Mouse (Mus musculus) MEL (cell line): Measurements from ENCODE around the gene Igf1r. TPM values are rescaled to one million over a fixed set of nuclear protein-coding genes. Genes with fewer than 3 reads are reported as not detected.

Experiments
- DNase-seq: peaks from one replicate; pipeline ENCODE4 v3.0.0; 2011; ENCODE audit warnings: low read depth, low spot score
- H3K27ac ChIP-seq: 2 replicates; pipeline ENCODE4 v1.5.1; 2012; ENCODE audit warnings: low read depth, mild to moderate bottlenecking, control low read depth, low read length, moderate library complexity; ENCODE audit not compliant: control insufficient read depth
- H3K27me3 ChIP-seq, 2 experiments: fragments of 150-350 bp in 1 of 2; sonication (generic) in 1 of 2; 2 replicates each; pipeline ENCODE4 v1.6.1; 2012; ENCODE audit warnings: low read length in 2 of 2, mild to moderate bottlenecking in 2 of 2, improper control_type of control experiment in 1 of 2, moderate library complexity in 1 of 2; ENCODE audit not compliant: insufficient read depth in 2 of 2, control insufficient read depth in 1 of 2
- H3K36me3 ChIP-seq, 2 experiments: 2 replicates each; pipeline ENCODE4 v1.6.1; 2012 to 2014; ENCODE audit warnings: low read length in 2 of 2, improper control_type of control experiment in 1 of 2, inconsistent platforms in 1 of 2, mild to moderate bottlenecking in 1 of 2; ENCODE audit not compliant: insufficient read depth in 2 of 2, control insufficient read depth in 1 of 2
- H3K4me1 ChIP-seq, 2 experiments: fragments of 150-350 bp in 1 of 2; sonication (generic) in 1 of 2; 2 replicates each; pipeline ENCODE4 v1.6.1; 2012; ENCODE audit warnings: low read length in 2 of 2, improper control_type of control experiment in 1 of 2, mild to moderate bottlenecking in 1 of 2; ENCODE audit not compliant: insufficient read depth in 2 of 2, control insufficient read depth in 1 of 2
- H3K4me3 ChIP-seq, 2 experiments: fragments of 150-350 bp in 1 of 2; sonication (generic) in 1 of 2; 2 replicates each; pipeline ENCODE4 v1.5.1; 2012; ENCODE audit warnings: low read depth in 2 of 2, low read length in 2 of 2, mild to moderate bottlenecking in 2 of 2, moderate library complexity in 2 of 2, control low read depth in 1 of 2, improper control_type of control experiment in 1 of 2; ENCODE audit not compliant: control insufficient read depth in 1 of 2, insufficient read depth in 1 of 2
- H3K79me2 ChIP-seq: 2 replicates; pipeline ENCODE4 v1.6.1; 2012; ENCODE audit warnings: mild to moderate bottlenecking, low read length, moderate library complexity; ENCODE audit not compliant: control insufficient read depth, poor library complexity, insufficient read depth
- H3K9ac ChIP-seq: 2 replicates; pipeline ENCODE4 v1.6.1; 2012; ENCODE audit warnings: low read depth, mild to moderate bottlenecking, control low read depth, low read length, moderate library complexity; ENCODE audit not compliant: control insufficient read depth, poor library complexity, severe bottlenecking
- H3K9me3 ChIP-seq: fragments of 150-350 bp; sonication (generic); replicated peaks from 2 replicates; pipeline ENCODE4 v1.6.1; 2012; ENCODE audit warnings: mild to moderate bottlenecking, low read length, improper control_type of control experiment, moderate library complexity; ENCODE audit not compliant: insufficient read depth
- BHLHE40 ChIP-seq: IDR thresholded peaks from 2 replicates; pipeline ENCODE4 v1.6.1; 2012; ENCODE audit warnings: low read depth, mild to moderate bottlenecking, inconsistent platforms, low read length, improper control_type of control experiment, borderline replicate concordance
- CHD2 ChIP-seq: IDR thresholded peaks from 2 replicates; pipeline ENCODE4 v1.6.1; 2011; ENCODE audit warnings: low read length, improper control_type of control experiment
- CTCF ChIP-seq, 3 experiments: IDR thresholded peaks in 2 of 3; conservative IDR thresholded peaks in 1 of 3; 2 replicates each; pipeline ENCODE4 v1.5.1; 2011 to 2012; ENCODE audit warnings: low read length in 3 of 3, low read depth in 2 of 3, mild to moderate bottlenecking in 2 of 3, improper control_type of control experiment in 1 of 3, inconsistent platforms in 1 of 3, mixed read lengths in 1 of 3, moderate library complexity in 1 of 3; ENCODE audit not compliant: control insufficient read depth in 1 of 3, insufficient read depth in 1 of 3, poor library complexity in 1 of 3, severe bottlenecking in 1 of 3
- EP300 ChIP-seq, 2 experiments: IDR thresholded peaks; 2 replicates each; pipeline ENCODE4 v1.6.1; 2011; ENCODE audit warnings: improper control_type of control experiment in 2 of 2, low read length in 2 of 2, low read depth in 1 of 2, mild to moderate bottlenecking in 1 of 2
- ETS1 ChIP-seq: IDR thresholded peaks from 2 replicates; pipeline ENCODE4 v1.6.1; 2012; ENCODE audit warnings: low read depth, mild to moderate bottlenecking, inconsistent platforms, low read length, improper control_type of control experiment, moderate library complexity
- JUND ChIP-seq: IDR thresholded peaks from 2 replicates; pipeline ENCODE4 v1.6.1; 2011; ENCODE audit warnings: low read depth, mild to moderate bottlenecking, improper control_type of control experiment, low read length
- KAT2A ChIP-seq: conservative IDR thresholded peaks from 2 replicates; pipeline ENCODE4 v1.6.1; 2012; ENCODE audit warnings: low read depth, low read length, improper control_type of control experiment, inconsistent platforms
- MAX ChIP-seq: IDR thresholded peaks from 2 replicates; pipeline ENCODE4 v1.6.1; 2011; ENCODE audit warnings: low read length, improper control_type of control experiment
- MAZ ChIP-seq: IDR thresholded peaks from 2 replicates; pipeline ENCODE4 v1.6.1; 2012; ENCODE audit warnings: low read depth, mild to moderate bottlenecking, inconsistent platforms, low read length, improper control_type of control experiment
- MEF2A ChIP-seq: IDR thresholded peaks from 2 replicates; pipeline ENCODE4 v1.6.1; 2014; ENCODE audit warnings: low read depth, mild to moderate bottlenecking, inconsistent platforms, low read length, improper control_type of control experiment; ENCODE audit not compliant: poor library complexity, insufficient replicate concordance, severe bottlenecking; ENCODE audit errors: extremely low read depth
- POLR2AphosphoS2 ChIP-seq: IDR thresholded peaks from 2 replicates; pipeline ENCODE4 v1.6.1; 2011; ENCODE audit warnings: low read length, improper control_type of control experiment
- TAL1 ChIP-seq: IDR thresholded peaks from 2 replicates; pipeline ENCODE4 v1.6.1; 2012; ENCODE audit warnings: mild to moderate bottlenecking, inconsistent platforms, low read length, moderate library complexity, mixed read lengths
- TBP ChIP-seq: IDR thresholded peaks from 2 replicates; pipeline ENCODE4 v1.8.0; 2011; ENCODE audit warnings: low read depth, low read length, improper control_type of control experiment
- TCF12 ChIP-seq: IDR thresholded peaks from 2 replicates; pipeline ENCODE4 v1.6.1; 2014; ENCODE audit warnings: low read depth, mild to moderate bottlenecking, inconsistent platforms, low read length, improper control_type of control experiment, moderate library complexity
- UBTF ChIP-seq: IDR thresholded peaks from 2 replicates; pipeline ENCODE4 v1.6.1; 2012; ENCODE audit warnings: low read depth, mild to moderate bottlenecking, inconsistent platforms, low read length, improper control_type of control experiment, moderate library complexity, borderline replicate concordance; ENCODE audit not compliant: insufficient read depth
- USF1 ChIP-seq: IDR thresholded peaks from 2 replicates; pipeline ENCODE4 v1.6.1; 2014; ENCODE audit warnings: low read depth, mild to moderate bottlenecking, inconsistent platforms, low read length, improper control_type of control experiment, moderate library complexity
- ZKSCAN1 ChIP-seq: IDR thresholded peaks from 2 replicates; pipeline ENCODE4 v1.6.1; 2012; ENCODE audit warnings: low read depth, mild to moderate bottlenecking, inconsistent platforms, low read length, improper control_type of control experiment, moderate library complexity
- ZMIZ1 ChIP-seq: IDR thresholded peaks from 2 replicates; pipeline ENCODE4 v1.6.1; 2012; ENCODE audit warnings: low read depth, mild to moderate bottlenecking, inconsistent platforms, low read length, improper control_type of control experiment, moderate library complexity
- polyA plus RNA-seq, 2 experiments: library from polyadenylated mRNA; stranded (reverse) in 1 of 2; unstranded in 1 of 2; fragments of >175 nt in 1 of 2; fragments of >200 nt in 1 of 2; gene quantifications; 2 replicates each; pipeline versions ENCODE4 v1.2.1 to v1.2.4; 2012; ENCODE audit warnings: low replicate concordance in 2 of 2, low read depth in 1 of 2; ENCODE audit not compliant: insufficient read length in 2 of 2, insufficient read depth in 1 of 2, missing spikeins in 1 of 2
- total RNA-seq: library from RNA; depleted of rRNA; stranded (reverse); fragments of 300-350 nt; gene quantifications from 2 replicates; pipeline ENCODE4 v1.2.3, GENCODE M21; 2012

The Igf1r gene
- total and polyA plus RNA-seq, 3 experiments = 11.8 to 11.9 TPM; not detected in 1

DNA sequence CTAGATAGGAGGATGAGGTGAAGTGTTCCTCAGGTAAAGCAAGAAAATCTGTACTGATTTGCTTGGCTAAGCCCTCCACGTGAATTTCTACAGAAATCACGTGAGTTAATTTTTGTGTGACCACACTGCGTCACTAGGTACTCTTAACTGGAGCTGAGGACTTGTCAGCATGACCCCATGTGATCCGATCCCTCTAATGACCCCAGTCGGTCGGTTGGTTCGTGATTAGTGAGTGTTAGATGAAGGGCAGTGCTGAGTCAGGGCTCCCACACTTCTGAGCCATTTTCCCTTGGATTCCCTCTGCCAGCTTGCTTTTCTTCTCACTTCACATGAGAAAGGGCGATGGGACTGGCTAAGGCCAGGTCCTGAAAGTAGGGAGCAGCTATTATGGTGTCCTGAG is 86.2 kb downstream of the Igf1r start:
- Histone ChIP-seq H3K36me3 (peaks cover 0 to 3% of the 10 kb centered on the region in 2 experiments; a peak in 1 of 4 replicates), H3K4me1 (no peaks in the 10 kb centered on the region), H3K9ac (no peak overlapping the region), H3K9me3 (no peaks in the 10 kb centered on the region), H3K4me3 (no peak overlapping the region), H3K27me3 (no peaks in the 10 kb centered on the region), H3K27ac (no peak overlapping the region), H3K79me2 (no peaks in the 10 kb centered on the region)
- DNase-seq = no peak
- TF ChIP-seq EP300 (IDR thresholded peaks at IDR 0.05; ENCODE audit: low read depth in 1 of 2, low read length in 2 of 2) (no peak), KAT2A (no peak), POLR2AphosphoS2 (no peak), CTCF (IDR thresholded peaks at IDR 0.05 in 2 of 3, conservative IDR thresholded peaks at IDR 0.05 in 1 of 3; ENCODE audit: control insufficient read depth in 1 of 3, insufficient read depth in 1 of 3, low read depth in 2 of 3, low read length in 3 of 3, poor library complexity in 1 of 3, severe bottlenecking in 1 of 3) (no peak), TCF12 (no peak)

DNA sequence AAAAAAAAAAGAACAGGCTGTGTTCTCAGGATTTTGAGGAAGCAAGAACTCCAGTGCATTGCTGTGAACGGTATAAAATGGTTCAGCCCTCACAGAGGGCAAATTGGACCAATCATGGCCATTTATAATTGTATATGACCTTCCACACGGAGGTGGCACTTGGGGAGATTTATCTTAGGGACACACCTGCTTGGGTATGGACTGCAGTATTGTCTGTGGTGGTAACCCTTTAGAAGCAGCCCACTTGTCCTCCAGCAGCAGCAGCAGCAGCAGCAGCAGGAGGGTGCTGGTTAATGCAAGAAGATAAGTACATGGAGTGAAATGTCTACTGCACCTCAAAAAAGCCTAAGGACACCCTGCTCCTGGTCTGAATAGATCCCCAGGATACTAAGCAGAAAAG is 86.9 kb downstream of the Igf1r start:
- no peak for DNase-seq
- H3K4me1 ChIP-seq = no peaks in the 10 kb centered on the region
- no peaks in the 10 kb centered on the region for H3K9me3 ChIP-seq
- H3K27me3 ChIP-seq = no peaks in the 10 kb centered on the region
- no peak for TF ChIP-seq UBTF
- no peak for TF ChIP-seq ETS1
- TF ChIP-seq TBP = no peak
- TF ChIP-seq MAX = no peak
- no peak for TF ChIP-seq BHLHE40
- no peak for TF ChIP-seq MEF2A
- no peak for TF ChIP-seq MAZ
- TF ChIP-seq CHD2 = no peak
- TF ChIP-seq JUND = no peak
- TF ChIP-seq ZMIZ1 = no peak
- TF ChIP-seq USF1 = no peak
- TF ChIP-seq TAL1 = no peak
- no peak for TF ChIP-seq ZKSCAN1
- H3K36me3 ChIP-seq = peaks cover 0 to 3% of the 10 kb centered on the region in 2 experiments; a peak in 1 of 4 replicates
- no peak overlapping the region for H3K27ac ChIP-seq
- no peaks in the 10 kb centered on the region for H3K79me2 ChIP-seq
- H3K4me3 ChIP-seq = no peak overlapping the region
- no peak overlapping the region for H3K9ac ChIP-seq
